Mouse (Mus musculus) embryonic facial prominence, embryonic 12.5 days (tissue): ENCODE measurements around the gene Ston1. TPM values are rescaled to one million over a fixed set of nuclear protein-coding genes. Genes with fewer than 3 reads are reported as not detected.

ENCODE experiments used
- ATAC-seq: fragments of 200-750 bp; cut with Nextera tagmentation; 2 replicates; pipeline ENCODE4 v1.8.0; 2017; ENCODE audit not compliant: insufficient number of reproducible peaks, insufficient read depth, low FRiP score, low TSS enrichment
- H3K27ac ChIP-seq: fragments of 300-500 bp; sonication (generic); 2 replicates; pipeline ENCODE4 v1.5.1; 2016; ENCODE audit warnings: mild to moderate bottlenecking
- H3K27me3 ChIP-seq: fragments of 300-500 bp; sonication (generic); 2 replicates; pipeline ENCODE4 v1.6.1; 2016; ENCODE audit warnings: mild to moderate bottlenecking, moderate library complexity
- H3K36me3 ChIP-seq: fragments of 300-500 bp; sonication (generic); 2 replicates; pipeline ENCODE4 v1.6.1; 2016; ENCODE audit warnings: mild to moderate bottlenecking
- H3K4me1 ChIP-seq: fragments of 300-500 bp; sonication (generic); 2 replicates; pipeline ENCODE4 v1.6.1; 2016
- H3K4me2 ChIP-seq: fragments of 300-500 bp; sonication (generic); replicated peaks from 2 replicates; pipeline ENCODE4 v1.6.1; 2016; ENCODE audit warnings: mild to moderate bottlenecking, moderate library complexity
- H3K4me3 ChIP-seq: fragments of 300-500 bp; sonication (generic); 2 replicates; pipeline ENCODE4 v1.5.1; 2016; ENCODE audit warnings: mild to moderate bottlenecking
- H3K9ac ChIP-seq: fragments of 300-500 bp; sonication (generic); 2 replicates; pipeline ENCODE4 v1.6.1; 2016; ENCODE audit warnings: mild to moderate bottlenecking, moderate library complexity
- H3K9me3 ChIP-seq: fragments of 300-500 bp; sonication (generic); 2 replicates; pipeline ENCODE4 v1.6.1; 2016; ENCODE audit warnings: mild to moderate bottlenecking, moderate library complexity
- WGBS: fragments of 180-500 bp; shearing (Covaris S2); methylation state at CpG from one replicate; pipeline ENCODE4 v1.1.7; 2016; 5-methylcytosine and 5-hydroxymethylcytosine counted together
- polyA plus RNA-seq: library from polyadenylated mRNA; unstranded; fragments of >200 nt; fragmentation: Nextera tagmentation; extraction: Ambion mirVana; gene quantifications from 2 replicates; pipeline ENCODE4 v1.2.1, GENCODE M21; 2016

The Ston1 gene
- polyA plus RNA-seq, 1 experiment from 2014 or later = 4.9 TPM

- Histone ChIP-seq H3K9me3 (no peaks in the 10 kb centered on the region), H3K4me2 (no peak overlapping the region), H3K4me1 (peaks cover 7% of the 10 kb centered on the region; the same call in 1 of the 2 replicates), H3K27me3 (no peaks in the 10 kb centered on the region), H3K9ac (no peak overlapping the region), H3K36me3 (no peaks in the 10 kb centered on the region), H3K4me3 (no peak overlapping the region), H3K27ac (no peak overlapping the region)
- ATAC-seq = no peak
- 89% methylated on average over 3 of the region's 3 CpGs for WGBS
Measured at GRCm38 (mm10) chr17:88613721-88614120, 16.2 kb downstream of the Ston1 start.

GRCm38 (mm10) chr17:88614234-88614633 lies 16.8 kb downstream of the Ston1 start:
- Histone ChIP-seq H3K4me2 (no peak overlapping the region), H3K9me3 (no peaks in the 10 kb centered on the region), H3K27me3 (no peaks in the 10 kb centered on the region), H3K4me1 (peaks cover 7% of the 10 kb centered on the region; the same call in 1 of the 2 replicates), H3K9ac (no peak overlapping the region), H3K36me3 (no peaks in the 10 kb centered on the region), H3K27ac (no peak overlapping the region), H3K4me3 (no peak overlapping the region)
- 56% methylated on average over 3 of the region's 3 CpGs for WGBS
- ATAC-seq = no peak

GRCm38 (mm10) chr17:88614733-88615132 lies 17.2 kb downstream of the Ston1 start:
- no peaks in the 10 kb centered on the region for H3K27me3 ChIP-seq
- H3K9me3 ChIP-seq = no peaks in the 10 kb centered on the region
- H3K36me3 ChIP-seq = no peaks in the 10 kb centered on the region
- H3K9ac ChIP-seq = no peak overlapping the region
- no peak for ATAC-seq
- no peak overlapping the region for H3K4me3 ChIP-seq
- H3K4me1 ChIP-seq = peaks cover 7% of the 10 kb centered on the region; the same call in 1 of the 2 replicates
- no peak overlapping the region for H3K4me2 ChIP-seq
- 93% methylated on average over 1 of the region's 1 CpGs for WGBS
- no peak overlapping the region for H3K27ac ChIP-seq

DNA sequence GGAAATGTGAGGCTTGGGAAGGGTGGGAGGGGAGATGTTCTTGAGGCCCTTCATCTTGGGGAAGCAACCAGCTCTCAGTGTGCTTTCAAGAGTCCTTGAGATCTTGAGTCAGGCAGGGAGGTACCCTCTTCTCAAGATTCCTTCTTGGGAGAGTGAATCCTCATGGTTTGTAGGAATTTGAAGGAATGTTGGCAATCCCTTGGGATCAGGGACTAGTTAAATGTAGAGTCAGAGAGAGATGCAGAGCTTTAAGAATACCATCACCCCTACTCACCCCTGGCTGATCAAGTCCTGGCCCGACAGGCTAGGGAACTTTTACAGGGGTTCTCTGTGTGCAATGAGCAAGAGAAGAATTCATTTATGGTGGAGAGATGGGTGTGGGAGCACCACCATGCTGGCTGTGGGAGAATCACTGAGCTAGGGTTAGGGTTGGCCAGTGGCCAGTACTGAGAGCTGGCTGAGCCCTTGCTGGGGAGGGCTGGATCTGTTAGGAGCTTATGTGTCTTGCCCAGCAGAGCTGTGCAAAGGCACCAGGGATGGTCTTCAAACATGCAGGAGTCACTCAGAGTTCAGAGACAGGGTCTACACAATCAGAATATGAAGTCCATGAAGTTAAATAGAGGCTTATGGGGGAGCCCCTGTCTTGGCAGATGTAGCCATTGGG lies 18.1 kb downstream of the Ston1 start:
- Histone ChIP-seq H3K9me3 (no peaks in the 10 kb centered on the region), H3K9ac (no peak overlapping the region), H3K36me3 (no peaks in the 10 kb centered on the region), H3K4me3 (no peak overlapping the region), H3K4me2 (no peak overlapping the region), H3K27ac (no peak overlapping the region), H3K27me3 (no peaks in the 10 kb centered on the region), H3K4me1 (peaks cover 3% of the 10 kb centered on the region; the same call in 1 of the 2 replicates)
- WGBS = 100% methylated on average over 1 of the region's 1 CpGs
- no peak for ATAC-seq

GRCm38 (mm10) chr17:88620935-88621334 lies 23.5 kb downstream of the Ston1 start:
- WGBS = 75% methylated on average over 4 of the region's 4 CpGs
- H3K9me3 ChIP-seq = no peaks in the 10 kb centered on the region
- H3K27me3 ChIP-seq = no peaks in the 10 kb centered on the region
- 0 out of 2 replicates have a peak, but pooled peaks cover 8% of the 10 kb centered on the region for H3K36me3 ChIP-seq
- no peak overlapping the region for H3K4me3 ChIP-seq
- no peak overlapping the region for H3K4me2 ChIP-seq
- no peak for ATAC-seq
- no peak overlapping the region for H3K9ac ChIP-seq
- no peak overlapping the region for H3K27ac ChIP-seq
- H3K4me1 ChIP-seq = peaks cover 9% of the 10 kb centered on the region; the same call in 1 of the 2 replicates

- ATAC-seq = no peak
- Histone ChIP-seq H3K9ac (no peak overlapping the region), H3K36me3 (0 out of 2 replicates have a peak, but pooled peaks cover 8% of the 10 kb centered on the region), H3K27ac (no peak overlapping the region), H3K4me2 (no peak overlapping the region), H3K9me3 (no peaks in the 10 kb centered on the region), H3K27me3 (no peaks in the 10 kb centered on the region), H3K4me1 (peaks cover 13% of the 10 kb centered on the region), H3K4me3 (no peak overlapping the region)
- WGBS = 71% methylated on average over 3 of the region's 3 CpGs
Measured at GRCm38 (mm10) chr17:88621374-88621773, 23.9 kb downstream of the Ston1 start.

GRCm38 (mm10) chr17:88622711-88623110 lies 25.2 kb downstream of the Ston1 start:
- 0 out of 2 replicates have a peak, but pooled peaks cover 8% of the 10 kb centered on the region for H3K36me3 ChIP-seq
- H3K4me1 ChIP-seq = peaks cover 24% of the 10 kb centered on the region
- no peak overlapping the region for H3K27ac ChIP-seq
- no peak for ATAC-seq
- WGBS = 93% methylated on average over 1 of the region's 1 CpGs
- H3K4me2 ChIP-seq = no peak overlapping the region
- no peak overlapping the region for H3K9ac ChIP-seq
- H3K4me3 ChIP-seq = no peak overlapping the region
- H3K27me3 ChIP-seq = no peaks in the 10 kb centered on the region
- no peaks in the 10 kb centered on the region for H3K9me3 ChIP-seq

GRCm38 (mm10) chr17:88624386-88624785 lies 26.9 kb downstream of the Ston1 start:
- 83% methylated on average over 4 of the region's 4 CpGs for WGBS

DNA sequence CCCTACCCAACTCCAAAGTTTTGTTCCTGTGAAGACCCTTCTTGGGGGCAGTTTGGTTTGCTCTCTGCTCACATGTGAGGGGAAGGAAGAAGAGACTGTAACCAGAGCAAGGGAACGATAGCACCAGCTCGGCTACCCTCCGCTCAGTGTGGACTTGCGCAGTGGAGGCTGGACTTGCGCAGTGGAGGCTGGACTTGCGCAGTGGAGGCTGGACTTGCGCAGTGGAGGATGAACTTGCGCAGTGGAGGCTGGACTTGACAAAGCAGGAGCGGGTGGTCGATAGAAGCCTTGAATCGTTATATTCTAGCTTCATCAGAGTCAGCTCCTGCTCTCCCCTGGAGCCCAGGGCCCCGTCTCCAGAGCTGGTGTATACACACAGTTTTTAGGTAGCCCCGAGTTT lies 27.9 kb downstream of the Ston1 start:
- Histone ChIP-seq H3K36me3 (0 out of 2 replicates have a peak, but pooled peaks cover 8% of the 10 kb centered on the region), H3K9me3 (no peaks in the 10 kb centered on the region), H3K27me3 (no peaks in the 10 kb centered on the region), H3K4me2 (no peak overlapping the region), H3K4me3 (no peak overlapping the region), H3K4me1 (peaks cover 49% of the 10 kb centered on the region), H3K27ac (peak overlapping the region; percentile 77), H3K9ac (no peak overlapping the region)
- ATAC-seq = no peak
- WGBS = 90% methylated on average over 13 of the region's 13 CpGs

More at GRCm38 (mm10) chr17:88624386-88624785, 26.9 kb downstream of the Ston1 start:
- Histone ChIP-seq H3K4me3 (no peak overlapping the region), H3K4me1 (peaks cover 39% of the 10 kb centered on the region), H3K9ac (no peak overlapping the region), H3K9me3 (no peaks in the 10 kb centered on the region), H3K27me3 (no peaks in the 10 kb centered on the region), H3K4me2 (no peak overlapping the region), H3K27ac (no peak overlapping the region), H3K36me3 (0 out of 2 replicates have a peak, but pooled peaks cover 8% of the 10 kb centered on the region)
- no peak for ATAC-seq

DNA sequence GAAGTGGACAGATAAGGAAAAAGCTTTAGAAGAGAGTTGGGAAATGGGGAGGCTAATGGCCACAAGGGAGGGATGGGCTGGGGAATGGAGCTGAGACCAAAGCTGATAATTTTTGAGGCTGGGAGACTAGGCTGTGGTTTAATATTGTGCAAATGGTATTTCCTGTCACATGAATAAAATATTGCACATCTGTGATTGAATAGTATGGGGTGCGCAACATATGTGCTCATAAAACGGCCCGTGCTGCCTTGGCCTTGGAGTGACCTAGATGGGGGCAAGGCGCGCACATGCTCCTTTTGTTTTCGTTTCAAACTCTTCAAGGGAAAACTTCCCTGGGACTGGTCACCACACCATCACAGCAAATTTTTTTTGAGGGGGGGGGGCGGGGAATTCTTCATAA lies 28.4 kb downstream of the Ston1 start:
- H3K4me3 ChIP-seq = no peak overlapping the region
- no peak overlapping the region for H3K9ac ChIP-seq
- peaks cover 54% of the 10 kb centered on the region for H3K4me1 ChIP-seq
- ATAC-seq = no peak
- 37% methylated on average over 7 of the region's 7 CpGs for WGBS
- H3K4me2 ChIP-seq = no peak overlapping the region
- H3K27ac ChIP-seq = peak overlapping the region; percentile 77
- H3K9me3 ChIP-seq = no peaks in the 10 kb centered on the region
- 0 out of 2 replicates have a peak, but pooled peaks cover 8% of the 10 kb centered on the region for H3K36me3 ChIP-seq
- no peaks in the 10 kb centered on the region for H3K27me3 ChIP-seq

DNA sequence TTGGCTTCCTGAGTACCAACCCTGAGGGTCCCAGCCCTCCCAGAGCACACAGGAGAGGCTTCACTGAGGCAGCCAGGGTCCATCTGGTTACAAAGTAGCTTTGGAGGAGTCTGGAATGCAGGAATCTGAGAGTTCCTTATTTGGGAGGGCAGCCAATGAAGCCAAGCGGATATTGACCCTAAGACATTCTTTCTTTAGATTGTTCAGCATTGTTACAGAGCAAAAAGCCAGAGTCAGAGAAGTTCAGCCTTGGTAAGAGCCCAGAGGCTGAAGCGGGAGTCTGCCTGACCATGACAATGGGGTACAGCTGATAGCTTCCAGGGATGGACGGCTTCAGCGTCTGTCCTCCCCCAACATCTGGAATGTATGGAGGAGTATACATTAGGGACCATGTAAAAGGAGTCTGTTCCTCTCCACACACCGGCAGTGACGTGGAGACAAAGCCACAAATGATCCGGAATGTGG lies 28.9 kb downstream of the Ston1 start:
- H3K4me2 ChIP-seq = 0 out of 2 replicates have a peak overlapping the region, but pooled peaks have one; percentile 27
- 20% methylated on average over 7 of the region's 7 CpGs for WGBS
- no peak overlapping the region for H3K9ac ChIP-seq
- no peaks in the 10 kb centered on the region for H3K27me3 ChIP-seq
- peak; percentile 38; the same call in 1 of the 2 replicates for ATAC-seq
- 0 out of 2 replicates have a peak, but pooled peaks cover 8% of the 10 kb centered on the region for H3K36me3 ChIP-seq
- peaks cover 55% of the 10 kb centered on the region for H3K4me1 ChIP-seq
- no peak overlapping the region for H3K4me3 ChIP-seq
- H3K9me3 ChIP-seq = no peaks in the 10 kb centered on the region
- H3K27ac ChIP-seq = peak overlapping the region; percentile 77

DNA sequence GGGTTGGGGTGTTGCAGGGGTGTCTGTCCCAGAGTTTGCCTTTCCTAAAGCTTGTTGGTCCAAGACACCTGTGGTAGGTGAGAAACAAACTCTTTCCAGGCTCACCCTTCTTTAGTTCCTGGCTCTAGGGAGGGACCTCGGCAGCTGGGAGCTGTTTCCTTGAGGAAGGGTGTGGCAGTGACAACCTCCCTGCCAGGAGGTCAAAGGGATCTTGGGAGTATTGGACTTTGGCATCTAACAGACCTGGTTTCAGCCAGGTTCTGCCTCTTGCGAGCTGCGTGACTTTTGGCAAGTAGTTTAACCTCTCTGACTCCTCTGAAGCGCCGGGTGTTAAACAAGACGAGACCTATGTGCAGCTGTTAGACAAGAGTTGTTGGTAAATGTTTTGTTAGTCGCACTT lies 29.7 kb downstream of the Ston1 start:
- H3K36me3 ChIP-seq = 0 out of 2 replicates have a peak, but pooled peaks cover 8% of the 10 kb centered on the region
- H3K9me3 ChIP-seq = no peaks in the 10 kb centered on the region
- no peaks in the 10 kb centered on the region for H3K27me3 ChIP-seq
- peaks cover 60% of the 10 kb centered on the region for H3K4me1 ChIP-seq
- ATAC-seq = no peak
- WGBS = 75% methylated on average over 7 of the region's 7 CpGs
- no peak overlapping the region for H3K4me3 ChIP-seq
- peak overlapping the region; percentile 77 for H3K27ac ChIP-seq
- no peak overlapping the region for H3K9ac ChIP-seq
- H3K4me2 ChIP-seq = peak overlapping the region; percentile 27
